ENCODE assay signal across 22 mouse cellular contexts in genomic region chr5:90067817-90068216, GRCm38 (mm10).
A peak's percentile ranks its signal among the peaks of the same experiment; 100 is the strongest.
DNase-seq lines count a peak whose midpoint lies in the region; ATAC-seq and TF ChIP-seq lines count a peak whose summit lies in the region.
"Had no signal": no experiment of that assay in that cellular context is flagged by ENCODE, and none has a peak within 500 bp of the region (broad histone marks: within the 10 kb centered on the region; RNA-seq: fewer than 3 reads in every experiment).

No protein-coding gene starts in this region.

- TF ChIP-seq CTCF in forebrain, postnatal 0 days (IDR thresholded peaks at IDR 0.05; ENCODE audit: low read depth), result no peak
- no peak for TF ChIP-seq CTCF in lung, postnatal 0 days (IDR thresholded peaks at IDR 0.05)
- no peak for TF ChIP-seq CTCF in lung, adult 2 months (IDR thresholded peaks at IDR 0.05; ENCODE audit: insufficient read depth, low read length)

- H3K27ac ChIP-seq in forebrain, embryonic 13.5 days, result peak overlapping the region; percentile 60; the same call in 1 of the 2 replicates
- H3K27ac ChIP-seq in forebrain, postnatal 0 days (ENCODE audit: low read depth, low read length), result no peak overlapping the region
- H3K27ac ChIP-seq in limb, embryonic 14.5 days (replicated peaks; ENCODE audit: low read depth, low read length), result no peak overlapping the region
- H3K27ac ChIP-seq in limb, embryonic 10.5 days, result no peak overlapping the region
- no peak overlapping the region for H3K27ac ChIP-seq in lung, postnatal 0 days (ENCODE audit: low read length)
- H3K27ac ChIP-seq: embryonic facial prominence, embryonic 15.5 days; gastrocnemius, adult 2 months; hindbrain, postnatal 0 days had no signal

- WGBS in forebrain, embryonic 13.5 days, result 33% methylated on average over 7 of the region's 7 CpGs
- WGBS in forebrain, postnatal 0 days, result 16% methylated on average over 7 of the region's 7 CpGs
- 42% methylated on average over 7 of the region's 7 CpGs for WGBS in limb, embryonic 14.5 days
- WGBS in limb, embryonic 10.5 days, result 83% methylated on average over 7 of the region's 7 CpGs
- WGBS in lung, postnatal 0 days, result 54% methylated on average over 7 of the region's 7 CpGs
- WGBS in lung, adult 2 months, result 61% methylated on average over 7 of the region's 7 CpGs

- no peaks in the 10 kb centered on the region for H3K36me3 ChIP-seq in forebrain, embryonic 13.5 days (ENCODE audit: poor library complexity, severe bottlenecking)
- no peaks in the 10 kb centered on the region for H3K36me3 ChIP-seq in forebrain, postnatal 0 days (ENCODE audit: insufficient read depth)
- no peaks in the 10 kb centered on the region for H3K36me3 ChIP-seq in limb, embryonic 14.5 days (ENCODE audit: control insufficient read depth, insufficient read depth, low read length)
- no peaks in the 10 kb centered on the region for H3K36me3 ChIP-seq in limb, embryonic 10.5 days
- H3K36me3 ChIP-seq in lung, postnatal 0 days (ENCODE audit: insufficient read depth, low read length), result no peaks in the 10 kb centered on the region
- H3K36me3 ChIP-seq: embryonic facial prominence, embryonic 15.5 days; heart, embryonic 12.5 days had no signal

- H3K4me1 ChIP-seq in forebrain, embryonic 13.5 days, result peaks cover 26% of the 10 kb centered on the region
- H3K4me1 ChIP-seq in forebrain, postnatal 0 days (ENCODE audit: insufficient read depth), result no peaks in the 10 kb centered on the region
- 0 out of 2 replicates have a peak, but pooled peaks cover 2% of the 10 kb centered on the region for H3K4me1 ChIP-seq in limb, embryonic 14.5 days (ENCODE audit: control insufficient read depth, insufficient read depth, low read length)
- H3K4me1 ChIP-seq in limb, embryonic 10.5 days, result no peaks in the 10 kb centered on the region
- no peaks in the 10 kb centered on the region for H3K4me1 ChIP-seq in lung, postnatal 0 days (ENCODE audit: insufficient read depth, low read depth, low read length)
- no peaks in the 10 kb centered on the region for H3K4me1 ChIP-seq in lung, adult 2 months (ENCODE audit: control insufficient read depth, insufficient read depth, low read length)

- peak; percentile 71 for ATAC-seq in forebrain, embryonic 13.5 days
- ATAC-seq in forebrain, postnatal 0 days, result no peak
- no peak for ATAC-seq in limb, embryonic 14.5 days (ENCODE audit: low FRiP score, low read depth)
- no peak for ATAC-seq in lung, postnatal 0 days
- ATAC-seq: activated CD4-positive, CD25-positive, alpha-beta regulatory T cell, adult 4 months; hindbrain, postnatal 0 days; Patski had no signal

- TF ChIP-seq EP300 in lung, postnatal 0 days (IDR thresholded peaks at IDR 0.05), result no peak

- H3K27me3 ChIP-seq in forebrain, embryonic 13.5 days, result no peaks in the 10 kb centered on the region
- H3K27me3 ChIP-seq in forebrain, postnatal 0 days (ENCODE audit: insufficient read depth, low read length), result no peaks in the 10 kb centered on the region
- H3K27me3 ChIP-seq in limb, embryonic 14.5 days (ENCODE audit: control insufficient read depth, insufficient read depth, low read length), result no peaks in the 10 kb centered on the region
- H3K27me3 ChIP-seq in limb, embryonic 10.5 days (ENCODE audit: low read depth, poor library complexity, severe bottlenecking), result no peaks in the 10 kb centered on the region
- H3K27me3 ChIP-seq in lung, postnatal 0 days (replicated peaks; ENCODE audit: insufficient read depth, low read length), result no peaks in the 10 kb centered on the region
- H3K27me3 ChIP-seq: CH12.LX; embryonic facial prominence, embryonic 15.5 days; heart, embryonic 12.5 days had no signal

- H3K4me2 ChIP-seq in forebrain, embryonic 13.5 days, result no peak overlapping the region
- H3K4me2 ChIP-seq in forebrain, postnatal 0 days (ENCODE audit: low read depth), result no peak overlapping the region
- no peak overlapping the region for H3K4me2 ChIP-seq in limb, embryonic 14.5 days (replicated peaks; ENCODE audit: low read depth, low read length, severe bottlenecking)
- H3K4me2 ChIP-seq in lung, postnatal 0 days (replicated peaks; ENCODE audit: low read depth, low read length), result no peak overlapping the region
- H3K4me2 ChIP-seq: embryonic facial prominence, embryonic 15.5 days; heart, embryonic 12.5 days had no signal

- H3K4me3 ChIP-seq in forebrain, embryonic 13.5 days, result no peak overlapping the region
- H3K4me3 ChIP-seq in forebrain, postnatal 0 days (ENCODE audit: low read depth, low read length), result no peak overlapping the region
- H3K4me3 ChIP-seq in limb, embryonic 14.5 days (replicated peaks; ENCODE audit: low read length), result no peak overlapping the region
- no peak overlapping the region for H3K4me3 ChIP-seq in limb, embryonic 10.5 days
- H3K4me3 ChIP-seq in lung, postnatal 0 days (ENCODE audit: low read depth, low read length), result no peak overlapping the region
- no peak overlapping the region for H3K4me3 ChIP-seq in lung, adult 2 months (replicated peaks; ENCODE audit: extremely low read depth, low read depth, low read length)
- H3K4me3 ChIP-seq: embryonic facial prominence, embryonic 15.5 days; erythroblast, embryonic 14.5 days; gastrocnemius, adult 2 months; heart, embryonic 12.5 days had no signal

- no peak overlapping the region for H3K9ac ChIP-seq in forebrain, embryonic 13.5 days
- no peak overlapping the region for H3K9ac ChIP-seq in forebrain, postnatal 0 days
- no peak overlapping the region for H3K9ac ChIP-seq in limb, embryonic 14.5 days (ENCODE audit: low read depth, low read length, severe bottlenecking)
- H3K9ac ChIP-seq in lung, postnatal 0 days (replicated peaks; ENCODE audit: low read depth), result no peak overlapping the region
- H3K9ac ChIP-seq: embryonic facial prominence, embryonic 15.5 days; heart, embryonic 12.5 days had no signal

- intact Hi-C loops in heart, postnatal 25 days (cut with DNase I), result no loop called here

- no peaks in the 10 kb centered on the region for H3K9me3 ChIP-seq in forebrain, embryonic 13.5 days (replicated peaks)
- no peaks in the 10 kb centered on the region for H3K9me3 ChIP-seq in forebrain, postnatal 0 days (ENCODE audit: low read length)
- H3K9me3 ChIP-seq in limb, embryonic 14.5 days (ENCODE audit: control insufficient read depth, low read length), result no peaks in the 10 kb centered on the region
- H3K9me3 ChIP-seq in limb, embryonic 10.5 days (replicated peaks), result no peaks in the 10 kb centered on the region
- H3K9me3 ChIP-seq in lung, postnatal 0 days (ENCODE audit: low read length), result no peaks in the 10 kb centered on the region
- H3K9me3 ChIP-seq: embryonic facial prominence, embryonic 15.5 days; heart, embryonic 12.5 days had no signal

- no peak for DNase-seq in forebrain, postnatal 0 days
- peak; percentile 10 for DNase-seq in limb, embryonic 14.5 days (ENCODE audit: low spot score)
- no peak for DNase-seq in limb, embryonic 10.5 days (ENCODE audit: low spot score)
- peak; percentile 5 for DNase-seq in lung, postnatal 0 days (ENCODE audit: low spot score)
- no peak for DNase-seq in lung, adult 2 months
- DNase-seq in brain, embryonic 18.5 days (ENCODE audit: low read depth, low spot score), result peak; percentile 24
- no peak for DNase-seq in heart, postnatal 25 days (ENCODE audit: low spot score)
- DNase-seq: adrenal gland, postnatal 14 days; cerebellum, adult 8-10 months; cerebellum, postnatal 14 days; embryo, embryonic 11 days; gastrocnemius, adult 2 months; gastrocnemius, postnatal 25 days; heart, postnatal 36 days had no signal

- no peak for TF ChIP-seq POLR2A in limb, embryonic 14.5 days (IDR thresholded peaks at IDR 0.05; ENCODE audit: borderline replicate concordance, extremely low read depth, insufficient read depth, insufficient read length)
- TF ChIP-seq POLR2A in lung, adult 2 months (IDR thresholded peaks at IDR 0.05; ENCODE audit: borderline replicate concordance, extremely low read depth, low read depth, low read length), result no peak

Comparison
In these comparisons a context has a peak if more than half of its experiments do, and no peak if none do; other contexts are left out.
1. DNase-seq: peak in limb, embryonic 14.5 days (single experiment), lung, postnatal 0 days (single experiment) and brain, embryonic 18.5 days (single experiment); none in forebrain, postnatal 0 days (single experiment), limb, embryonic 10.5 days (single experiment), lung, adult 2 months (single experiment) and heart, postnatal 25 days (single experiment).